Mouse (Mus musculus) left cerebral cortex, postnatal 25 days (tissue): Measurements from ENCODE around the gene Adnp. TPM values are rescaled to one million over a fixed set of nuclear protein-coding genes. Genes with fewer than 3 reads are reported as not detected.

ENCODE experiments used
- DNase-seq, 2 experiments: peaks; one replicate each; pipeline ENCODE4 v3.0.0; 2022; ENCODE audit warnings: low spot score in 2 of 2, mixed read lengths in 1 of 2
- intact Hi-C: fragments of 180-260 bp; cut with DNase I; formaldehyde crosslinking; loops from one replicate; pipeline ENCODE4 v1.15.1; 2025
- total RNA-seq, 2 experiments: library from RNA; stranded (reverse); gene quantifications; 2 replicates each; pipeline ENCODE4 v1.2.3; 2021

Adnp gene
- 10 to 100 TPM; 79.6 to 83.3 TPM for total RNA-seq

- intact Hi-C loops, result loop anchor here (1.0 to 2.0 kb wide), 2 partner anchors 23 to 78 kb away; partner anchors contain the start of genes Dpm1, Gm20716 and Mocs3
- peak; percentile 97 for DNase-seq
These were observed at the start of gene Adnp for GRCm38 (mm10) chr2:168206725-168207644. Gene Adnp, minus strand, starts transcription at chr2:168207112.

GRCm38 (mm10) chr2:168256506-168256905 is 49.6 kb upstream of the Adnp start:
- no peak for DNase-seq
- intact Hi-C loops, result loop anchor here (10.0 kb wide), 1 partner anchor 488 kb away; the partner anchor contains the start of gene Atp9a

GRCm38 (mm10) chr2:168253822-168254221 is 46.9 kb upstream of the Adnp start:
- DNase-seq, result peak in 1 of 2 experiments; percentile 65
- intact Hi-C loops, result loop anchor here (10.0 kb wide), 1 partner anchor 491 kb away; the partner anchor contains the start of gene Atp9a

- intact Hi-C loops, result loop anchor here (10.0 kb wide), 1 partner anchor 492 kb away; the partner anchor contains the start of gene Atp9a
- no peak for DNase-seq
These were observed 45.9 kb upstream of the Adnp start for GRCm38 (mm10) chr2:168252639-168253292.

- intact Hi-C loops, result loop anchor here (1.0 to 10.0 kb wide), 3 partner anchors 195 to 495 kb away; partner anchors contain the start of gene Atp9a
- DNase-seq, result peak; percentile 86 to 92
These were observed 43.4 kb upstream of the Adnp start for GRCm38 (mm10) chr2:168250270-168250669.

- intact Hi-C loops, result no loop called here
- no peak for DNase-seq
These were observed 41.9 kb upstream of the Adnp start for GRCm38 (mm10) chr2:168248856-168249245.

- no peak for DNase-seq
- intact Hi-C loops, result no loop called here
These were observed 41.4 kb upstream of the Adnp start for GRCm38 (mm10) chr2:168248167-168248855.

- intact Hi-C loops, result no loop called here
- DNase-seq, result no peak
These were observed 38.7 kb upstream of the Adnp start for GRCm38 (mm10) chr2:168245571-168245970.

GRCm38 (mm10) chr2:168243278-168243677 is 36.4 kb upstream of the Adnp start:
- intact Hi-C loops, result no loop called here

GRCm38 (mm10) chr2:168242841-168243240 is 35.9 kb upstream of the Adnp start:
- intact Hi-C loops, result no loop called here
- DNase-seq, result no peak

More at GRCm38 (mm10) chr2:168243278-168243677, 36.4 kb upstream of the Adnp start:
- no peak for DNase-seq

GRCm38 (mm10) chr2:168238335-168238734 is 31.4 kb upstream of the Adnp start:
- intact Hi-C loops, result no loop called here
- no peak for DNase-seq

GRCm38 (mm10) chr2:168233286-168233685 is 26.4 kb upstream of the Adnp start:
- no peak for DNase-seq
- intact Hi-C loops, result no loop called here

- intact Hi-C loops, result no loop called here
- no peak for DNase-seq
These were observed 24.5 kb upstream of the Adnp start for GRCm38 (mm10) chr2:168231471-168231829.

GRCm38 (mm10) chr2:168230773-168231470 is 24.0 kb upstream of the Adnp start:
- intact Hi-C loops, result loop anchor here (1.0 kb wide), 1 partner anchor 24 kb away; the partner anchor contains the start of gene Adnp
- peak; percentile 24 to 54 for DNase-seq

- intact Hi-C loops, result loop anchor here (1.0 kb wide), 1 partner anchor 23 kb away; the partner anchor contains the start of gene Adnp
- peak; percentile 93 to 94 for DNase-seq
These were observed 23.3 kb upstream of the Adnp start, which contains the start of the genes Gm20716, Dpm1 and Mocs3 for GRCm38 (mm10) chr2:168230026-168230728. Gene Gm20716, minus strand, starts transcription at chr2:168230364. Gene Dpm1, minus strand, starts transcription at chr2:168230591. Gene Mocs3, plus strand, starts transcription at chr2:168230622.

GRCm38 (mm10) chr2:168229116-168230025 is 22.5 kb upstream of the Adnp start:
- intact Hi-C loops, result loop anchor here (1.0 kb wide), 1 partner anchor 22 kb away; the partner anchor contains the start of gene Adnp
- peak; percentile 51 to 57 for DNase-seq

GRCm38 (mm10) chr2:168223326-168223725 is 16.4 kb upstream of the Adnp start:
- DNase-seq, result no peak
- intact Hi-C loops, result no loop called here
